Mouse (Mus musculus): ENCODE data around the gene Rad9b. TPM values are rescaled to one million over a fixed set of nuclear protein-coding genes. Genes with fewer than 3 reads are reported as not detected.

Gene Rad9b
- polyA plus RNA-seq, 1 experiment from 2014 or later, result 6.2 TPM

DNA sequence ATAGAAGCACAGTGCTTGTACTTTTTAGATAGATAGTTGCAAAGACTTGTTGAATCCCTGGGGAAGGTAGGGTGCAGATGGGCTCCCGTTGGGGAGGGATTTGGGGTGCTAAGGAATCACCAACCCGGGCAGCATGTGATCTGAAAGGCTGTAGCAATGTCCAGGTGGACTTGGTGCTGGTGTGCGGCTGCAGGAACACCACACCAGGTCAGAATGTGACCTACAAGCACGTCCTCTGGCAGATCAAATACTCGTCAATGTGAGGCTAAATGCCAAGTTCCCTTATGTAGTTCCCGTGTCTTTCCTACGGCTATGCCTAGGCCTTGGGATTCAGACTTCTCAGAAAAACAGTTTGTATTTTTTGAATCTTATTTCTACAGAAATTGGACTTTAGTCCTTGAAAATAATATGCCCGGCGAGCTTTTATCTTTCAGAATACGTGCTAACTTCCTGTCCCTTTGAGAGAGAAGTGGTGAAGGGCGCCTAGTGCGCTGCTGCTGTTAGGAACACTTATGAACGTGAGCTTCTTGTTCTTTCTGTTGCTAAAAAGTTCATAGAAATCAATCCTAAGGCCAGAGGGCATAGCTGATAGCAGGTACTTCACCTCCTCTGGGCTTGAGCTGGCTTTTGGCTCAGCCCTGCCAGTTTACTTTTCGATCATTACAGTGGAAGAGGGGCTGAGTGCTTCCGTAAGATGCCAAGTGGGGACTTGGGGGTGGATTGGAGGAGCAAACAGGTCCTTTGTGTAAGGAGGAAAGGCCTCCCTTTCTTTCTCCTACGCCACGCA lies 62.3 kb downstream of the Rad9b start:
- H3K36me3 ChIP-seq, result peaks cover 23% of the 10 kb centered on the region
- 0 out of 2 replicates have a peak overlapping the region, but pooled peaks have one; percentile 37 for H3K27ac ChIP-seq (replicated peaks)
- H3K4me1 ChIP-seq, result peaks cover 61% of the 10 kb centered on the region
- no peaks in the 10 kb centered on the region for H3K9me3 ChIP-seq
- no peak overlapping the region for H3K4me3 ChIP-seq
- no peaks in the 10 kb centered on the region for H3K27me3 ChIP-seq (replicated peaks)
- ATAC-seq (ENCODE audit: extremely low read depth, insufficient number of reproducible peaks, low FRiP score, low TSS enrichment), result no peak
- 54% methylated on average over 17 of the region's 17 CpGs for WGBS
- H3K9ac ChIP-seq, result peak overlapping the region; percentile 47
- H3K4me2 ChIP-seq, result no peak overlapping the region

DNA sequence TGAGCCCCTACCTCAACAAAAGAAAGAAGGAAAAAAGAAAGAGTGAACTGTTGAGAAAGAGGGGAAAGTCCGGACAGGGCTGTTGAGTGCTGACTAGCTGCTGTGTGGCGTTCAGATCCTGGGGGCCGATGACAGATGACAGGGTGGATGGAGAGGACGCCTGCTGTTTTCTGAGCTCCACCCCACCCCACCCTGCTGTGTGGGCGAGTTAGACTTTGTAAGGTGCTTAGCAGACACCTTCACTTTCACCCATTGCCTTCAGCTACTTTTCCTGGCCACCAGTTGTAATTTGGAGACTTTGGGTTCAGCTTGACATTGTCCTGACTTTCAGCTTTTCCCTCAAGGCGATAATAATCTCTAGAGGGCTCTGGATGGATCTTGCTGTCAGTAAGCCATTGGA lies 62.9 kb downstream of the Rad9b start:
- 0 out of 2 replicates have a peak overlapping the region, but pooled peaks have one; percentile 37 for H3K27ac ChIP-seq (replicated peaks)
- 0 out of 2 replicates have a peak overlapping the region, but pooled peaks have one; percentile 6 for H3K4me2 ChIP-seq
- 39% methylated on average over 6 of the region's 6 CpGs for WGBS

GRCm38 (mm10) chr5:122288147-122288811 lies 65.8 kb downstream of the Rad9b start:
- Histone ChIP-seq H3K4me3 (no peak overlapping the region), H3K4me1 (peaks cover 62% of the 10 kb centered on the region), H3K36me3 (peaks cover 23% of the 10 kb centered on the region), H3K27me3 (replicated peaks) (no peaks in the 10 kb centered on the region), H3K9ac (no peak overlapping the region), H3K27ac (replicated peaks) (no peak overlapping the region), H3K4me2 (no peak overlapping the region), H3K9me3 (no peaks in the 10 kb centered on the region)
- WGBS, result 71% methylated on average over 4 of the region's 4 CpGs
- no peak for ATAC-seq (ENCODE audit: extremely low read depth, insufficient number of reproducible peaks, low FRiP score, low TSS enrichment)

More for the DNA sequence above, 62.9 kb downstream of the Rad9b start:
- Histone ChIP-seq H3K9ac (peak overlapping the region; percentile 38), H3K36me3 (peaks cover 23% of the 10 kb centered on the region), H3K27me3 (replicated peaks) (no peaks in the 10 kb centered on the region), H3K4me1 (peaks cover 67% of the 10 kb centered on the region), H3K4me3 (no peak overlapping the region), H3K9me3 (no peaks in the 10 kb centered on the region)
- no peak for ATAC-seq (ENCODE audit: extremely low read depth, insufficient number of reproducible peaks, low FRiP score, low TSS enrichment)

DNA sequence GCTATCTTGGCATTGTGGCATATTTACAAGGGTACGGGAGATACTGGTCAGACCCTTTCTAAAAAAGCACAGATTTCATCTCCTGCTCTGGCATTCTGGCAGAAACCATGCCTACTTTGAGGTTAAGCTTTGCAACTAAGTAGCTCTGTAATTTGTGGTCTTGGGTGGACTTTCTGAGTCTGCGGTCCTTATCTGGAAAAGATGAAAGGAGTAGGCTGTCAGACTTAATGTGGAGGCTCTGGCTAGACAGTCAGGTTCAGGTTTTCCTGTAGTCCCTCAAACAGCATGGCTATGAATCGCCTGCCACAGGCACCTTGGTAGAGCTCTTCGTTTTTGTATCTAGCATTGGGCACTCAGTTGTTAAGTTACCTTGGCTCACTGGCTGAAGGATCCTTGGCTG lies 67.0 kb downstream of the Rad9b start:
- Histone ChIP-seq H3K4me1 (peaks cover 49% of the 10 kb centered on the region), H3K36me3 (peaks cover 23% of the 10 kb centered on the region), H3K4me3 (no peak overlapping the region), H3K9ac (peak overlapping the region; percentile 19; the same call in 1 of the 2 replicates), H3K27me3 (replicated peaks) (no peaks in the 10 kb centered on the region), H3K4me2 (no peak overlapping the region), H3K9me3 (no peaks in the 10 kb centered on the region), H3K27ac (replicated peaks) (no peak overlapping the region)
- ATAC-seq (ENCODE audit: extremely low read depth, insufficient number of reproducible peaks, low FRiP score, low TSS enrichment), result no peak
- WGBS, result 62% methylated on average over 4 of the region's 4 CpGs

GRCm38 (mm10) chr5:122286191-122286590 lies 67.8 kb downstream of the Rad9b start:
- Histone ChIP-seq H3K4me3 (peak overlapping the region; percentile 97), H3K4me2 (peak overlapping the region; percentile 97), H3K27me3 (replicated peaks) (no peaks in the 10 kb centered on the region), H3K9ac (peak overlapping the region; percentile 97), H3K36me3 (peaks cover 23% of the 10 kb centered on the region), H3K27ac (replicated peaks) (no peak overlapping the region), H3K9me3 (no peaks in the 10 kb centered on the region), H3K4me1 (peaks cover 45% of the 10 kb centered on the region)
- ATAC-seq (ENCODE audit: extremely low read depth, insufficient number of reproducible peaks, low FRiP score, low TSS enrichment), result no peak
- WGBS, result 84% methylated on average over 10 of the region's 10 CpGs

- Histone ChIP-seq H3K27ac (replicated peaks) (peak overlapping the region; percentile 84), H3K4me2 (peak overlapping the region; percentile 97), H3K4me1 (peaks cover 45% of the 10 kb centered on the region), H3K4me3 (peak overlapping the region; percentile 97), H3K9ac (peak overlapping the region; percentile 97), H3K9me3 (no peaks in the 10 kb centered on the region), H3K36me3 (peaks cover 23% of the 10 kb centered on the region), H3K27me3 (replicated peaks) (no peaks in the 10 kb centered on the region)
- no peak for ATAC-seq (ENCODE audit: extremely low read depth, insufficient number of reproducible peaks, low FRiP score, low TSS enrichment)
- 49% methylated on average over 7 of the region's 7 CpGs for WGBS
Measured at GRCm38 (mm10) chr5:122285767-122286150, 68.3 kb downstream of the Rad9b start.

DNA sequence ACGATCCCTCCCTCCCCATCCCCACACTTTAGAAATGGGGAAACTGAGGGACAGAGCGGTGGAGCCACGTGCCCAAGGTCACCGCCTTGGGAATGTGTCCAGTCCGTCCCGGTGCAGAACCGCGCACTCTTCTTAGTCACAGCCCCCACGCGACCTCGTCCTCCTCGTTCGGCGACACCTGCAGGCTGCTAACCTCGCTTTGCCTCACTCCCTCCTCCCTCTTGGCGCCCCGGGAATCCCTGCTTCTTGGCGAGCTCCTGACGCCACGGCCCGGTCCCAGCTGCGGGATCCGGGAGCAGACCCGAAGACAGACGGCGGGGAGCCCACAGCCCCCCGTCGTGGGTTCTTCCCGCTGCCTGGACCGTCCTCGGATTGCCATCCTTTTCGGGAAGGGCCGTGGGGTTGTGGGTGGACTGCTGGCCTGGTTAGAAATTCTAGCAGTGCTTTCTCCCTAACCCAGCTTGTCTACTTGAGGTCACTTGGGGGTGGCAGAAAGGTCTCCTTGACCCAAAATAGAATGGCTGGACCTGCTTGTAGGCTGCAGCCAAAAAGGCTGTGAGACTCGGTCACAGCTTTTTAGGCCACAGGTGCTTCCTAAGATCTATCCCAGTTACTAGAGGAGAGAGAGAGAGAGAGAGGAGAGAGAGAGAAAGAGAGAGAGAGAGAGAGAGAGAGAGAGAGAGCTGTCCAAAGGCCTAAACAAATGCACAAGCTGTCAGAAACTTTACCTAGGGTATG lies 68.8 kb downstream of the Rad9b start:
- Histone ChIP-seq H3K4me1 (peaks cover 48% of the 10 kb centered on the region), H3K9ac (peak overlapping the region; percentile 97), H3K9me3 (no peaks in the 10 kb centered on the region), H3K27ac (replicated peaks) (peak overlapping the region; percentile 84), H3K4me3 (peak overlapping the region; percentile 97), H3K4me2 (peak overlapping the region; percentile 97), H3K27me3 (replicated peaks) (no peaks in the 10 kb centered on the region), H3K36me3 (peaks cover 23% of the 10 kb centered on the region)
- peak; percentile 20; the same call in 1 of the 2 replicates for ATAC-seq (ENCODE audit: extremely low read depth, insufficient number of reproducible peaks, low FRiP score, low TSS enrichment)
- WGBS, result under 1% methylated on average over 34 of the region's 34 CpGs

GRCm38 (mm10) chr5:122284183-122285028 lies 69.6 kb downstream of the Rad9b start, which contains the start of gene Pptc7:
Gene Pptc7, plus strand, starts transcription at chr5:122284365.
- peak within 1 kb of the TSS; percentile 84 for H3K27ac ChIP-seq (replicated peaks)
- H3K27me3 ChIP-seq (replicated peaks), result no peaks in the 10 kb centered on the region
- H3K9me3 ChIP-seq, result no peaks in the 10 kb centered on the region
- WGBS, result 0% methylated on average over 93 of the region's 114 CpGs
- H3K9ac ChIP-seq, result peak within 1 kb of the TSS; percentile 97
- H3K4me1 ChIP-seq, result peaks cover 55% of the 10 kb centered on the region
- peak within 1 kb of the TSS; percentile 97 for H3K4me2 ChIP-seq
- peak; percentile 90 for ATAC-seq (ENCODE audit: extremely low read depth, insufficient number of reproducible peaks, low FRiP score, low TSS enrichment)
- peaks cover 19% of the 10 kb centered on the region for H3K36me3 ChIP-seq
- H3K4me3 ChIP-seq, result peak within 1 kb of the TSS; percentile 97

DNA sequence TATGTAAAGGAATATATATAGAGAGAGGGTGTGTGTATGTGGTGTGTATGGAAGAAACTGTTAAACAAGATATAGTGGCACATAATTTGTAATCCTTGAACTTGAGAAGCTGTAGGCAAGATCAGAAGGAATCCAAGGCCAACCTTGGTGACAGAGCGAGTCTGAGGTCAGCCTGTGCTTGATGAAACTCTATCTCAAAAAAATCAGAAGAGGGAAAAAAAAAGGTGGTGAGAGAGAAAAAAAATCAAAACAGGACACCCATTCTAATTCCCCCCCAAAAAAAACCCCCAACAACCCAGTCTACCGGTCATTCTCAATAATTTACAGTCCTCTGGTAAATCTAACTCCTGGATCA lies 70.2 kb downstream of the Rad9b start:
- Histone ChIP-seq H3K27me3 (replicated peaks) (no peaks in the 10 kb centered on the region), H3K4me1 (peaks cover 55% of the 10 kb centered on the region), H3K36me3 (peaks cover 14% of the 10 kb centered on the region), H3K9me3 (no peaks in the 10 kb centered on the region), H3K9ac (peak overlapping the region; percentile 24; the same call in 1 of the 2 replicates), H3K27ac (replicated peaks) (0 out of 2 replicates have a peak overlapping the region, but pooled peaks have one; percentile 24), H3K4me2 (peak overlapping the region; percentile 97), H3K4me3 (peak overlapping the region; percentile 97)
- ATAC-seq (ENCODE audit: extremely low read depth, insufficient number of reproducible peaks, low FRiP score, low TSS enrichment), result no peak
- WGBS, result 9% methylated on average over 2 of the region's 2 CpGs

DNA sequence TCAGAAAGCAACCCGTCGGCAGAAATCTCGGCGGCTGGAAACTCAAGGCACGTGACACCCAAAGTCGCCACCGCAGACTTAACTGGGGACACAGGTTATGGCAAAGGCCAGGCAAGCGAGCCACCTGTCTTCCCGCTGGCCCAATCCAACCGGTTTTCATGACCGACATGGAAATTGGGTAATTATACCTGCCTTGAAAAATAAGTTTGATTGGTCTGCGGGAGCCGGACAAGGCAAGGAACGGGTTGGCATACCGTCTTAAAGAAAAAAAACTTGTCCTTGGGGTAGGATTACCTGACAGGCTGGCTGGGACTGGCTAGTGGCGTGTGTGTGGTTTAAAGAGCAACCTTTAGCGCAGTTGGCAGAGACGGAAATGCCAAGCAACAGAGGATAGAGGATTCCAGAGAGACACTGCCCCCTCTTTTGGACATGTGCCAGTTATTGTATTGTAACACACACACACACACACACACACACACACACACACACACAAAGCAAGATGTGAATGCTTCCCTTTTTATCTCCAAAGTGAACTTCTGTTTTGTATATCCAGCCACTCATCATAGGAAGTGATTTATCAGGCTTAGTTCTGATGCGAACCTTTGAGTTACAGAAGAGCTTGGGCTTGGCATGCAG lies 73.1 kb downstream of the Rad9b start:
- Histone ChIP-seq H3K9ac (peak overlapping the region; percentile 53; the same call in 1 of the 2 replicates), H3K4me1 (peaks cover 34% of the 10 kb centered on the region), H3K27ac (replicated peaks) (peak overlapping the region; percentile 26; the same call in 1 of the 2 replicates), H3K4me3 (peak overlapping the region; percentile 23), H3K9me3 (no peaks in the 10 kb centered on the region), H3K27me3 (replicated peaks) (no peaks in the 10 kb centered on the region), H3K36me3 (no peaks in the 10 kb centered on the region), H3K4me2 (peak overlapping the region; percentile 61)
- no peak for ATAC-seq (ENCODE audit: extremely low read depth, insufficient number of reproducible peaks, low FRiP score, low TSS enrichment)
- 27% methylated on average over 19 of the region's 19 CpGs for WGBS

Measured in heart, embryonic 13.5 days (tissue).